Mouse (Mus musculus): ENCODE results near the gene Dhx29. TPM values are rescaled to one million over a fixed set of nuclear protein-coding genes. Genes with fewer than 3 reads are reported as not detected.
"Not testable (repeated sequence)": the region's sequence is repeated elsewhere in the genome, so short reads cannot be mapped to it uniquely, and the experiment has no call there.

Gene Dhx29
- total RNA-seq, 2 experiments from 2014 or later = 13.8 to 14.8 TPM

- no peak for DNase-seq (ENCODE audit: low spot score in 2 of 2)
Observed at GRCm38 (mm10) chr13:112986451-112986950, 59.2 kb downstream of the Dhx29 start.

DNA sequence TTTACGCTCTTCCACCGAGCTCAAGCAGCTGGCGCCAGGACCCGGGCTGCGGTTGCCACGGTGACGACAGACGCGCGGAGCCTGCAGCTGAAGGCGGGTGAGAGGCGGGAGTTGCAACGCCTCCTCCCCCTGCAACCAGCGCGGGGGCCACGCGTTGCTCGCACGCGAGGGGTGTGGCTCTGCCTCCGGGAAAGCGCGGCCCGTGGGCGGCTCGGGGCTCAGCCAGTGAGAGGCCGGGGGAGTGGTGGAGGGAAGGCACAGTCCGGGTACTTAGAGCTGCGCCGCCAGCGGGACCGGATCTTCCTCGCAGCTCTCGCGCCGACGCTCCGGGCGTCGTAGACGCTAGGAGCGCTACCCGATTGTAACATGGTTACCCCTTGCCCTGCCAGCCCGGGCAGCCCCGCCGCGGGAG is 60.3 kb downstream of the Dhx29 start, which contains the start of gene Ccno:
TSS of gene Ccno (plus strand) at position 271 of the 412 bp plus-strand sequence.
- peak; percentile 87 to 93 for DNase-seq (ENCODE audit: low spot score in 2 of 2)

DNA sequence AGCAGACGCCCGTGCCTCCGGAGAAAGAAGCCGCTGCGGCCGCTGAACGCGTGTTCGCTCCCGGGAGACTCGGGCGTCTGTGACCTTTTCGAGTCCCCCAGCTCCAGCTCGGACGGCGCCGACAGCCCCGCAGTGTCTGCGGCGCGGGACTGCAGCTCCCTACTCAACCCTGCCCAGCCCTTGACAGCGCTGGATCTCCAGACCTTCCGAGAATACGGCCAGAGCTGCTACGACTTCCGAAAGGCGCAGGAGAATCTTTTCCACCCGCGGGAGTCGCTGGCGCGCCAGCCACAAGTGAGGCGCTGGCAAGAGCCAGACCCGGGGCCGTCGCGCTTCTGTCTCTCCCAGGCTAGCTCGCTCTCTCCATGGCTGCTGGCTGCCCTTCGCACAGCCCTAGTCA is 60.7 kb downstream of the Dhx29 start:
- DNase-seq (ENCODE audit: low spot score in 2 of 2) = no peak

DNA sequence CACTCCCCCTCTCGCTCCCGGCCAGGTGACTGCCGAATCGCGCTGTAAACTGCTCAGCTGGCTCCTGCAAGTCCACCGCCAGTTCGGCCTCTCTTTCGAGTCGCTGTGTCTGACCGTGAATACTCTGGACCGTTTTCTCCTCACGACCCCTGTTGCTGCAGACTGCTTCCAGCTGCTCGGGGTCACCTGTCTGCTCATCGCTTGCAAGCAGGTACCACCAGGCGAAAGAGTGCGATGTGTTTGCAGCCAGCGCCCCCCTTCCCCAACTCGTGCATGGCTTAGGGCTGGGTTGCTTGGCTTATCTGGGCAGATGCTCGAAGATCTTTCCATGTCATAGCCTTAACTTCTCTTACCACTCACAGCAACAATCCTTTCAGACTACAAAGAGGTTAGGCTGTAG is 61.6 kb downstream of the Dhx29 start:
- DNase-seq (ENCODE audit: low spot score in 2 of 2) = no peak

- no peak for DNase-seq (ENCODE audit: low spot score in 2 of 2)
Observed at GRCm38 (mm10) chr13:112989541-112989940, 62.3 kb downstream of the Dhx29 start.

- no peak for DNase-seq (ENCODE audit: low spot score in 2 of 2)
Observed at GRCm38 (mm10) chr13:112990346-112990745, 63.1 kb downstream of the Dhx29 start.

GRCm38 (mm10) chr13:112993531-112994152 is 66.4 kb downstream of the Dhx29 start, which contains the start of gene Mcidas:
Gene Mcidas (plus strand): TSS chr13:112993845.
- DNase-seq (ENCODE audit: low spot score in 2 of 2) = peak in 1 of 2 experiments; percentile 24

DNA sequence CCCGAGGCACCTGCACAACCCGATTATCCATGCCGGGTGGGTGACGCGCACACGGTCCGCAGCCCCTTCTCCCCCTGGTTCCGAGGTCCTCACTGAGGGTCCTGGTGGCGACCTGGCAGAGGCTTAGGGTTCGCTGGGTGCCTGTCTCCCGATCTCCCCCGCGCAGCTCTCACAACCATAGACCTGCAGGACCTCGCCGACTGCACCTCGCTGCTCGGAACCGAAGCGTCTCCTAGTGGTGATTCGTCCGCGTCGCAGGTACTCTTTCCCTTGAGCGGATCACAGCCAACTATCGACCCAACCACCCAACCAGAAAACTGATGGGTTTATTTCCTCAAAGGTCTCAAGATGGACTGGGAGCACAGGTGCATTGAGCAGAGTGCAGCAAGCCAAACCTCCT is 66.9 kb downstream of the Dhx29 start:
- DNase-seq (ENCODE audit: low spot score in 2 of 2) = peak in 1 of 2 experiments; percentile 30

GRCm38 (mm10) chr13:112996407-112996806 is 69.2 kb downstream of the Dhx29 start:
- DNase-seq (ENCODE audit: low spot score in 2 of 2) = no peak

DNA sequence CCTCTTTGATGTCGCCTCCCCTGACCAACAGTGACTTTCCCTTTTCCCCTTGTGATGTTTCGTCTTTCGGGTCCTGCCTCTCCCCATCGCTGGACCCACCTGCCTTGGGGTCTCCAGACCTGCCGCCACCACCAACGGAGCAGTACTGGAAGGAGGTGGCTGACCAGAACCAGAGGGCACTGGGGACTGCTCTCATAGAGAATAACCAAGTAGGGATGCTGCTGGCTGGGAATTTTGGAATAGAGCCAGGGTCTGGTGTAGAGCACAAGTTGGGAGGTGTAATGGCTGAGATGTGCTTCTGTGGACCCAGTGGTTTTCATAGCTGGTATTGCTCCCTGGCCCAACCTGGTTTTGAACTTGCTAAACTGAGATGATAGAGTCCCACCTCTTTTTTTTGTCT is 70.1 kb downstream of the Dhx29 start:
- DNase-seq (ENCODE audit: low spot score in 2 of 2) = no peak

DNA sequence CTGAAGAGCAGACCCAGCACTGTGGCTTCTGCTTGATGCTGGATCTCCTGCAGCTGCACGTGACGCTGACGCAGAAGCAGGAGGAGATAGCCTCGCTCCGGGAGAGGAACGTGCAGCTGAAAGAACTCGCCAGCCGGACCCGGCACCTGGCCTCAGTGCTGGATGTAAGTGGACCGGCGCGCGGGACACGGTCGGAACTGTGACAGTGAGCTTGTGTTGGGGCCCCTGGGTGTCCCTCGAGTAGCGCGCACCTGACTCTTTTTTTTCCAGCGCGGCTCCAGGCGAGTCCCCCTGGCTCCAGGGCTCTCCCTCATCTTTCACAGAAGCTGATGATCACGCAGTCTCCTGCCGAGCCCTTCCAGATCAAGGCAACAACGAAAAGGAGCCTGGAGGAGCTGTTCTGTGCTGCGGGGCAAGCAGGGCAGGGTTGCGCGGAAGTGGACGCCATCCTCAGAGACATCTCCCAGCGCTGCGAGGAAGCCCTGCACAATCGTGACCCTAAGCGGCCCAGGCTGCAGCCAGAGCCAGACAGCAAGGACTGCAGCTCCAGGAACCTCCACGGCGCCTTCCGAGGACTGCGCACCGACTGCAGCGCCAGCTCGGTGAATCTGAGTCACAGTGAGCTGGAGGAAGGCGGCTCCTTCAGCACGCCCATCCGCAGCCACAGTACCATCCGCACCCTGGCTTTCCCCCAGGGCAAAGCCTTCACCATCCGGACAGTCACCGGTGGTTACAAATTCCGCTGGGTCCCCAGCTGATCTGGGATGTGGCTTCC is 71.4 kb downstream of the Dhx29 start:
- DNase-seq (ENCODE audit: low spot score in 2 of 2) = peak in 1 of 2 experiments; percentile 32

GRCm38 (mm10) chr13:113000090-113000489 is 72.8 kb downstream of the Dhx29 start:
- DNase-seq (ENCODE audit: low spot score in 2 of 2) = no peak

- DNase-seq (ENCODE audit: low spot score in 2 of 2) = no peak
Observed at GRCm38 (mm10) chr13:113000576-113001318, 73.5 kb downstream of the Dhx29 start.

DNA sequence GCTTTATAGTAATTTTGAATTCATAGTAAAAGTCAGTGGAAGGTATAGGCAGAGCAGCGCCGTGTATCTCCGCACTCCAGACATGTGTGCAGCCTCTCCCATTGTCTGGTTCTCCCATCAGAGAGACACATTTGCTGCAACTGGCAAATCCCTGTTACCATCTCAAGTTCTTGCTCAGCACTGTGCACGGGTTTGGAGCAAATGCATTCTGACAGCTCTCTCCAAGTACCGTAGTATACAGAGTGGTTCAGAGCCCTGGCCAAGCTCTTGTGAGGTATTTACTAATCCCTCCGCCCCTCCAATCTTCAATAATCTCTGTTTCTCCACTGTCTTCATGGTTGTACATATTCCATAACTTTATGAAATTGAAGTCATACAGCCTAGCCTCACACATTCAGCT is 85.4 kb downstream of the Dhx29 start:
- no peak for DNase-seq (ENCODE audit: low spot score in 2 of 2)

- not testable (repeated sequence) for DNase-seq (ENCODE audit: low spot score in 2 of 2)
Observed at GRCm38 (mm10) chr13:113013174-113013953, 86.1 kb downstream of the Dhx29 start.

Other genes with a start within 250 kb of the Dhx29 start
- gene Plpp1, start 126.7 kb upstream of the Dhx29 start, total RNA-seq (2021) = 100 to 1,000 TPM; 104 to 108 TPM
- 10 to 100 TPM; 34.0 to 38.8 TPM for gene Mtrex, start 56 bp upstream of the Dhx29 start, total RNA-seq (2021)
- under 1 TPM in 1 of 2 experiments, not detected in 1; 0.26 TPM for gene Ccno, start 60.3 kb downstream of the Dhx29 start, total RNA-seq (2021)
- gene Mcidas, start 66.4 kb downstream of the Dhx29 start, total RNA-seq (2021) = not detected
- not detected for gene Cdc20b, start 107.7 kb downstream of the Dhx29 start, total RNA-seq (2021)
- 10 to 100 TPM; 54.8 to 60.8 TPM for gene Gpx8, start 119.0 kb downstream of the Dhx29 start, total RNA-seq (2021)
- not detected for gene Gzma, start 173.5 kb downstream of the Dhx29 start, total RNA-seq (2021)

Measured in gastrocnemius, postnatal 4 days (tissue).